Mouse (Mus musculus) inflammation-experienced regulatory T-cells, adult 6 months (primary cell): Measurements from ENCODE around the gene Pik3r2. TPM values are rescaled to one million over a fixed set of nuclear protein-coding genes. Genes with fewer than 3 reads are reported as not detected.

Experiments used
- ATAC-seq: one replicate; pipeline ENCODE4 v1.8.0; 2017
- polyA plus RNA-seq, 3 experiments: library from polyadenylated mRNA; unstranded; fragments of 100-300 nt; shearing (Covaris generic); gene quantifications; one replicate each; pipeline ENCODE4 v1.2.1; 2017

Pik3r2 gene
- polyA plus RNA-seq, 3 experiments from 2014 or later: 2.6 to 5.4 (median 5.4) TPM

DNA sequence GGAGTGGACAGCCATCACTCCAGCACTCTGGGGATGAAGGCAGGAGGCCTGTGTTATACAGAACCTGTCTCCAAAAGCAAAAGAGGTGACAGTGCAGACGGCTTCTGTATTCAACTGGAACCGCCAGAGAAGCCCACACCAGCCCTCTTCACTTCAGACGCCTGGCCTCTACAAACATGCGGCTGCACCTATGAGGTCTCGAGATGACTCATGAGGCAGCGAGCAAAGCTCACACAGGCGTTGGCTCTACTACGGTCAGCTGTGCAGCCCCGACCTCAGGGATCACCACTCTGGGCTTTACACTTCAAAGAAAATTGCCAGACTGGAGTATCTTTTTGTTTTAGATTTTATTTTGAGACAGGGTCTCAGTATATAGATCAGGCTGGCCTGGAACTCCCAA, 3.6 kb downstream of the Pik3r2 start:
- ATAC-seq: no peak

DNA sequence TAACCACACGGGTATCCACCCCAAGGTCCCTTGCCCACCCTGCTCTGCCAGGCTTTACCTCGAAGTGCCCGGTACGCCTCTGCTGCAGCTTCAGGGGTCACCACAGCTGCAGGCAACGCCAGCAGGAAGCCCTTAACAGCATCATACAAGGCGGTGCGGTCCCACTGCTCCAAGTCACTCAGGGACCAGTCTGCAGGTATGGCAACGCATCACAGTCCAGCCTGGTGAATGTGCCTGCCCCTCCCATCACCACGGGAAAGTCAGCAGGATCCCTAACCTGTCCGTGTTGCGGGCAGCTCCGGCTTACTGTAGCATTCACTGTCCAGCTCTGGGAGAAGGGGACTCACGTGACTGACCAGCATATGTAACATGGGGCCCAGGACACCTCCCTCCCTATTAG, 4.4 kb downstream of the Pik3r2 start:
- no peak for ATAC-seq

DNA sequence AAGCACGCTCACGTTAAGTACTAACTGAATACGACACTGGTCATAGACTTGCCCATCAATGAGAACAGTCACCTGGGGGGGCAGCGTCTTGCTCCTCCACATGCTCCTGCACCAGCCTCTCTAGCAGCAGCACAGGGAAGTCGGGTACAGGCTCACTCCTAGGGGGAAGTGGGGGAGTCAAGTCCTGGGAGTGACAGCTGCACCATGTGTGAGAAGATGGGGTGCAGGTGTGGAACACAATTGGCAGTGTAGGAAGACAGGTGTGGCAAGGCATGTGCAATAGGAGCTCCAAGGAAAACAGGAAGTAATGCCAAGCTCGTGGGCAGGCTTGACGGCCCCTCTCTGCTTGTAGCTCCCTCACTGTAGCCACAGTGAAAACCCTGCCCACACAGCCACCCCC, 5.3 kb downstream of the Pik3r2 start:
- no peak for ATAC-seq

GRCm38 (mm10) chr8:70770748-70771147, 5.8 kb downstream of the Pik3r2 start:
- no peak for ATAC-seq

GRCm38 (mm10) chr8:70769858-70770257, 6.7 kb downstream of the Pik3r2 start:
- no peak for ATAC-seq

DNA sequence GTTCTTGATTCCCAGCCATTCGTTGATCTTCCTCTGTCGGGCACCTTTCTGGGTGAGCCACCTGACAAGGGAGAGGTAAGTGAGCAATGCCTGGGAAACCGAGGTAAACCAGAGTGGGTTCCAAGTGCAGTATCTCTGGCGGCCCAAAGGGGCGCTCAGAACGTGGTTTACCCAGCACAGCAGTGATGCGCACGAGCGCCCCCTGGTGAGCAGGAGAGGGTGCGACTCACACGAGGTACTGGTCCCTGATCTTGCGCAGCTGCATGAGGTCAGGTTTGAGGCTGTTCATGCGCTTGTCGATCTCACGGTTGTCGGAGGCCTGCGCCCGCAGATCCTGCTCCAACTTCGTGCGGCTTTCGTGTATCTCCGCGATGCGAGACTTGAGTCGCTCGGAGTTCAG, 7.2 kb downstream of the Pik3r2 start:
- ATAC-seq: peak; percentile 73

GRCm38 (mm10) chr8:70768956-70769355, 7.6 kb downstream of the Pik3r2 start:
- no peak for ATAC-seq

GRCm38 (mm10) chr8:70768231-70768776, 8.2 kb downstream of the Pik3r2 start:
- no peak for ATAC-seq

- ATAC-seq: no peak
Observed at GRCm38 (mm10) chr8:70767503-70767902, 9.0 kb downstream of the Pik3r2 start.

- no peak for ATAC-seq
Observed at GRCm38 (mm10) chr8:70766571-70767440, 9.7 kb downstream of the Pik3r2 start.

DNA sequence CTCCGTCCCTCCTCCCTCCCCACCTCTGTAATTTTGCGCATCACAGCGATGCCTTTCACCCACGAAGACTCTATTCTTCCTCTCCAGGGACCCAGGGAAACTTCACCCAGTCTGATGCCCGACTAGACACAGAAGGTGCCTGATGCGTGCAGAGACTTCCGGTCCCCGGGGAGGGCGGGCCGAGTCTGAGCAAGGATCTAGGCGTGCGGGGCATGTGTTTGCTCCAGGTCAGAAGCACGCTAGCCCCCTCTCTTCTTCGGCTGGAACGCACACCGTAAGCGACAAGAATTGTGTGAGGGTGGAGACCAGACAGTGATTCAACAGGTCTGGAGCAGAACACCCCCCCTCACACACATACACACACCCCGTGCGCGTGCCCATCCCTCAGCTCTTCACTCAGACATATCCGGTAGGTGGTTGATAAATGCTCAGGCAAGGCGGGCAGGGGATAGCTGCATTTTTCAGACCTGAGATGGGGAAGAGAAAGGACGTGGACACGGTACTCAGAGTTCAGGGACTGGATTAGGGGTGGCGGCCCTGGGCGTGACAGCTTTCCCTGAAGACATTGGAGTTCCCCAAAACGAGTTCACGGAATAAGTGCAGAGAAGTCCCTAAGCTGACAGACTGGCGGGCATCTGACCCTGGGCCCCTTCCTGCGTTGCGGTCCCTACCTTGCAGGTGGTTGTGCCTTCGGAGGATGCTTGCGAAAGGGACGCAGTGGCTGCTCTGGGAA, 10.5 kb downstream of the Pik3r2 start:
- ATAC-seq: peak; percentile 65

DNA sequence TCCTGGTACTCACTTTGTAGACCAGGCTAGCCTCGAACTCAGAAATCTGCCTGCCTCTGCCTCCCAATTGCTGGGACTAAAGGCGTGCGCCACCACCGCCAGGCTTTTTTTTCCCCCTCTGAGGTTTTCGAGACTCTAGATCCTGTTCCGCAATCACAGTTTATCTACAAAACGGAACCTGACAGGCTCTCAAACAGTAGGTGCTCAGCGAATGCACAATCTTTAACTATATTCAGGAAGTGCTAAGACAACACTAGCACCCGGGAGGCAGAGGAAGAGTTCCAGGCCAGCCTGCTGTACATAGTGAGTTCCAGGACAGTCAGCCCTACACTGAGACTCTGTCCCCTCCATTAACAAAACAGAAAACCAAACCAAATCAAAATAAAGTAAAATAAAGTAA, 11.2 kb downstream of the Pik3r2 start:
- ATAC-seq: no peak

GRCm38 (mm10) chr8:70764676-70765075, 11.8 kb downstream of the Pik3r2 start:
- ATAC-seq: no peak

- ATAC-seq: no peak
Observed at GRCm38 (mm10) chr8:70764026-70764425, 12.5 kb downstream of the Pik3r2 start.

DNA sequence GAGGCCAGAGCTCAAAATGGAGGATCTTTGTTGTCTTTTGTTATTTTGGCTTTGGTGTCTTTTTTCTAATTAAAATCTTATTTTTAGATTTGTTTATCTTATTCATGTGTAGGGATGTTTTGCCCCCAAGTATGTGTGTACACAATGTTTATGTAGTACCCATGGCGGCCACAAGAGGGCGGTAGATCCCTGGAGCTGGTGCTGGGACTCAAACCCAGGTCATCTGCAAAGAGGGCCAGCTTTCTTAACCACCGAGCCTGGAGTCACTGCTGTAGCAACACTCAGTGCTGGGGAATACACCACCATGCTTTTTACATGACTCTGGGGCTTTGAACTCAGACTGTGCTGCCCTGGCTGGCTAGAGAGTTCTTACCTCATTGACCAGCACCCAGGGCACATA, 13.2 kb downstream of the Pik3r2 start:
- ATAC-seq: no peak

- no peak for ATAC-seq
Observed at GRCm38 (mm10) chr8:70762118-70762517, 14.4 kb downstream of the Pik3r2 start.

- ATAC-seq: peak; percentile 93
Observed at GRCm38 (mm10) chr8:70760775-70761406, 15.6 kb downstream of the Pik3r2 start, which contains the start of gene Mpv17l2. Gene Mpv17l2, minus strand, starts transcription at chr8:70760946.

- no peak for ATAC-seq
Observed at GRCm38 (mm10) chr8:70760350-70760749, 16.2 kb downstream of the Pik3r2 start.

- no peak for ATAC-seq
Observed at GRCm38 (mm10) chr8:70758616-70759561, 17.6 kb downstream of the Pik3r2 start.

DNA sequence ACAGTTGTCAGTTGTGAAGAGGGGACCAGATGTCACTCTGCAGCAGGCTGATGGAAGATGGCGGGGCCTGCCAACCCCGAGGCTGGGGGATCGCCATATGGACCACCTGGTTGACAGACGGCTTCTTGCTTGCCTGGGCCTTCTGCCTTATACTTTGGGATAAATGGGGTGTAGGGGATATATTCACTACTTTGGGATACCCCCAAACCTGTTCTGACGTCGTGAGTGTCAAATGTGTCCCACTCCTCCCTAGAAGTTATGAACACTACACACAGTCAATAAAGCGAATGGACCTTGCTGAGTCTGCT, 18.3 kb downstream of the Pik3r2 start:
- no peak for ATAC-seq

GRCm38 (mm10) chr8:70757523-70758307, 18.8 kb downstream of the Pik3r2 start:
- ATAC-seq: no peak
